Comparison of ENCODE assay signal across 7 mouse cellular contexts in genomic region chr2:156589481-156589880, GRCm38 (mm10).
"Had no signal": no experiment of that assay in that cellular context is flagged by ENCODE, and none has a peak within 500 bp of the region (broad histone marks: within the 10 kb centered on the region; RNA-seq: fewer than 3 reads in every experiment).

No protein-coding gene starts in this region.

- DNase-seq: kidney, adult 9 months; kidney, postnatal 14 days; kidney, postnatal 4 days; liver, postnatal 0 days; lung, embryonic 14.5 days; thymus, adult 18-20 months; thymus, postnatal 36 days had no signal
